In genomic region chr17:42943272-42943696, GRCm38 (mm10) we compare ENCODE assay signal across 8 mouse cellular contexts.
DNase-seq lines count a peak whose midpoint lies in the region; ATAC-seq and TF ChIP-seq lines count a peak whose summit lies in the region.

No protein-coding gene starts in this region.

- 0 out of 2 replicates have a peak overlapping the region, but pooled peaks have one; percentile 15 for H3K4me3 ChIP-seq in heart, embryonic 13.5 days
- no peak overlapping the region for H3K4me3 ChIP-seq in kidney, embryonic 16.5 days (ENCODE audit: low read length)
- H3K4me3 ChIP-seq in limb, embryonic 15.5 days: no peak overlapping the region
- no peak overlapping the region for H3K4me3 ChIP-seq in midbrain, postnatal 0 days (ENCODE audit: low read depth, low read length)

- peak; percentile 95 for TF ChIP-seq CTCF in midbrain, postnatal 0 days (IDR thresholded peaks at IDR 0.05)

- H3K27ac ChIP-seq in heart, embryonic 13.5 days (replicated peaks): no peak overlapping the region
- H3K27ac ChIP-seq in kidney, embryonic 16.5 days (ENCODE audit: low read length): no peak overlapping the region
- no peak overlapping the region for H3K27ac ChIP-seq in limb, embryonic 15.5 days
- no peak overlapping the region for H3K27ac ChIP-seq in midbrain, postnatal 0 days (ENCODE audit: low read depth, low read length)

- WGBS in heart, embryonic 13.5 days: 8% methylated on average over 9 of the region's 9 CpGs
- 5% methylated on average over 9 of the region's 9 CpGs for WGBS in kidney, embryonic 16.5 days
- 6% methylated on average over 9 of the region's 9 CpGs for WGBS in limb, embryonic 15.5 days
- WGBS in midbrain, postnatal 0 days: 9% methylated on average over 9 of the region's 9 CpGs

- H3K4me2 ChIP-seq in heart, embryonic 13.5 days: peak overlapping the region; percentile 58
- H3K4me2 ChIP-seq in kidney, embryonic 16.5 days (replicated peaks; ENCODE audit: low read depth, low read length): peak overlapping the region; percentile 23; the same call in 1 of the 2 replicates
- H3K4me2 ChIP-seq in limb, embryonic 15.5 days: peak overlapping the region; percentile 28; the same call in 1 of the 2 replicates
- H3K4me2 ChIP-seq in midbrain, postnatal 0 days (ENCODE audit: low read depth, low read length, poor library complexity, severe bottlenecking): peak overlapping the region; percentile 39

- H3K9me3 ChIP-seq in heart, embryonic 13.5 days: no peaks in the 10 kb centered on the region
- peaks cover 3% of the 10 kb centered on the region; the same call in 1 of the 2 replicates for H3K9me3 ChIP-seq in kidney, embryonic 16.5 days (ENCODE audit: low read length)
- no peaks in the 10 kb centered on the region for H3K9me3 ChIP-seq in limb, embryonic 15.5 days
- no peaks in the 10 kb centered on the region for H3K9me3 ChIP-seq in midbrain, postnatal 0 days (ENCODE audit: low read length)

- ATAC-seq in erythroblast, adult 5-6 weeks (replicated peaks; ENCODE audit: low FRiP score, poor library complexity, severe bottlenecking): peak; percentile 70
- no peak for ATAC-seq in heart, embryonic 13.5 days (ENCODE audit: extremely low read depth, insufficient number of reproducible peaks, low FRiP score, low TSS enrichment)
- peak; percentile 72; the same call in 1 of the 2 replicates for ATAC-seq in kidney, embryonic 16.5 days (ENCODE audit: low FRiP score, low TSS enrichment)
- ATAC-seq in limb, embryonic 15.5 days (ENCODE audit: insufficient number of reproducible peaks, low FRiP score, low TSS enrichment, low read depth): peak; percentile 72; the same call in 1 of the 2 replicates
- ATAC-seq in midbrain, postnatal 0 days (ENCODE audit: low FRiP score): peak; percentile 81

- no peaks in the 10 kb centered on the region for H3K27me3 ChIP-seq in heart, embryonic 13.5 days (replicated peaks)
- H3K27me3 ChIP-seq in kidney, embryonic 16.5 days (ENCODE audit: insufficient read depth, low read length): no peaks in the 10 kb centered on the region
- no peaks in the 10 kb centered on the region for H3K27me3 ChIP-seq in limb, embryonic 15.5 days
- H3K27me3 ChIP-seq in midbrain, postnatal 0 days (ENCODE audit: insufficient read depth, low read length): no peaks in the 10 kb centered on the region

- peaks cover 5% of the 10 kb centered on the region; the same call in 1 of the 2 replicates for H3K4me1 ChIP-seq in heart, embryonic 13.5 days
- 0 out of 2 replicates have a peak, but pooled peaks cover 2% of the 10 kb centered on the region for H3K4me1 ChIP-seq in kidney, embryonic 16.5 days (ENCODE audit: insufficient read depth, low read length)
- H3K4me1 ChIP-seq in limb, embryonic 15.5 days: no peaks in the 10 kb centered on the region
- H3K4me1 ChIP-seq in midbrain, postnatal 0 days (ENCODE audit: insufficient read depth, low read length): no peaks in the 10 kb centered on the region

- 0 out of 2 replicates have a peak overlapping the region, but pooled peaks have one; percentile 47 for H3K9ac ChIP-seq in heart, embryonic 13.5 days
- peak overlapping the region; percentile 48; the same call in 1 of the 2 replicates for H3K9ac ChIP-seq in kidney, embryonic 16.5 days (replicated peaks; ENCODE audit: low read length)
- H3K9ac ChIP-seq in limb, embryonic 15.5 days: no peak overlapping the region
- no peak overlapping the region for H3K9ac ChIP-seq in midbrain, postnatal 0 days (replicated peaks; ENCODE audit: low read length, poor library complexity, severe bottlenecking)

- peak; percentile 90 for DNase-seq in A20 (ENCODE audit: low read depth, low spot score)
- peak; percentile 16 to 63 for DNase-seq in adrenal gland, postnatal 36 days
- DNase-seq in midbrain, postnatal 0 days (ENCODE audit: low spot score): peak; percentile 91
- peak; percentile 73 to 79 for DNase-seq in spleen, postnatal 36 days (ENCODE audit: low spot score in 2 of 2)

- H3K36me3 ChIP-seq in heart, embryonic 13.5 days: no peaks in the 10 kb centered on the region
- no peaks in the 10 kb centered on the region for H3K36me3 ChIP-seq in kidney, embryonic 16.5 days (ENCODE audit: insufficient read depth, low read length)
- no peaks in the 10 kb centered on the region for H3K36me3 ChIP-seq in limb, embryonic 15.5 days
- no peaks in the 10 kb centered on the region for H3K36me3 ChIP-seq in midbrain, postnatal 0 days (ENCODE audit: insufficient read depth, low read length)

Comparison
In these comparisons a context has a peak if more than half of its experiments do, and no peak if none do; other contexts are left out.
1. DNase-seq: peak in every context shown above with its lines; median percentile 91 in midbrain, postnatal 0 days; 90 in A20; 76 in spleen, postnatal 36 days; 40 in adrenal gland, postnatal 36 days.
2. H3K9ac ChIP-seq: peak in heart, embryonic 13.5 days (single experiment) and kidney, embryonic 16.5 days (single experiment); none in limb, embryonic 15.5 days (single experiment) and midbrain, postnatal 0 days (single experiment).
3. Peak in every context shown above with its lines, with median percentiles within 50 percentile points of each other: H3K4me2 ChIP-seq.